Mouse (Mus musculus): ENCODE results near the gene Sez6l. TPM values are rescaled to one million over a fixed set of nuclear protein-coding genes. Genes with fewer than 3 reads are reported as not detected.

Sez6l gene
- 2.4 and 2.7 TPM in 2 replicates for polyA plus RNA-seq (2014; fragmentation: Nextera tagmentation; extraction: Ambion mirVana)

DNA sequence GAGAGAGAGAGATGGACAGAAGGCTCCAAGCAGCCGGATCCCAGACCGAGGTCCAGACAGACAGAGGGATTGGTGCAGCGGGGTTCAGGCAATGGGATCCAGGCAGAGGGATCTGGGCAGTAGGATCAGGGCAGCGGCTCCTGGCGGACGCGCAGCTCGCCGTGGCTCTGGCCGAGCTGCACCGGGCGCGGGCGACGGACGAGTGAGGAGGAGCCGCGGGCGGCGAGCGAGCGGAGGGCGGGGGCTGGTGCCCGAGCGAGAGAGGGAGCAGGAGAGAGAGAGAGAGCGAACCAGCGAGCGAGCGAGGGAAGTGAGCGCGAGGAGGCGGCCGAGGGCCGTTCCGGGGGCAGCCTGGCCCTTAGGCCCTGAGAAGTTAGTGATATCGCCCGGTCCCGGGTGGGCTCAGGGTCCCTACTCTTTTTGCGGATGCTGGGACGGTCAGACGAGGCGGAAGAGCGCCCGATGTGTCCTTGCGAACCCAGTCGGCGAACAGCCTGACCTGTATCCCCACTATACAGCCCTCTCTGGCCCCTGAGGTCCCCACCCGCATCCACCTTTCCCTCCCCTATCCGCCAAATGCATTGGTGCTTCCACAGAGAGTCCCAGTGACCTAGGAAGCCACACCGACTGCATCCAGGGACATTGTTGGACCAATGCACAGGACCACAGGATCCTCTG, at the start of gene Sez6l:
TSS of gene Sez6l (minus strand) at position 193 of the 678 bp plus-strand sequence.
- peaks cover 20% of the 10 kb centered on the region for H3K4me1 ChIP-seq (replicated peaks; ENCODE audit: control insufficient read depth, insufficient read depth, low read length)
- peaks cover 38% of the 10 kb centered on the region for H3K27me3 ChIP-seq (replicated peaks; ENCODE audit: control insufficient read depth, insufficient read depth, low read length)
- H3K4me3 ChIP-seq (ENCODE audit: low read depth, low read length) = peak within 1 kb of the TSS; percentile 34
- no peaks in the 10 kb centered on the region for H3K9me3 ChIP-seq (ENCODE audit: control insufficient read depth, low read length)
- DNase-seq (ENCODE audit: low spot score) (peak; percentile 76), ATAC-seq (replicated peaks; ENCODE audit: low FRiP score, low TSS enrichment, low read depth) (peak; percentile 42; the same call in 1 of the 2 replicates)
- peak within 1 kb of the TSS; percentile 66 for H3K4me2 ChIP-seq (ENCODE audit: low read length)
- peak within 1 kb of the TSS; percentile 39 for H3K9ac ChIP-seq (ENCODE audit: low read length)
- H3K27ac ChIP-seq (ENCODE audit: low read depth) = peak within 1 kb of the TSS; percentile 30; the same call in 1 of the 2 replicates
- no peaks in the 10 kb centered on the region for H3K36me3 ChIP-seq (ENCODE audit: control insufficient read depth, insufficient read depth, low read length)
- WGBS = under 1% methylated on average over 39 of the region's 50 CpGs

DNA sequence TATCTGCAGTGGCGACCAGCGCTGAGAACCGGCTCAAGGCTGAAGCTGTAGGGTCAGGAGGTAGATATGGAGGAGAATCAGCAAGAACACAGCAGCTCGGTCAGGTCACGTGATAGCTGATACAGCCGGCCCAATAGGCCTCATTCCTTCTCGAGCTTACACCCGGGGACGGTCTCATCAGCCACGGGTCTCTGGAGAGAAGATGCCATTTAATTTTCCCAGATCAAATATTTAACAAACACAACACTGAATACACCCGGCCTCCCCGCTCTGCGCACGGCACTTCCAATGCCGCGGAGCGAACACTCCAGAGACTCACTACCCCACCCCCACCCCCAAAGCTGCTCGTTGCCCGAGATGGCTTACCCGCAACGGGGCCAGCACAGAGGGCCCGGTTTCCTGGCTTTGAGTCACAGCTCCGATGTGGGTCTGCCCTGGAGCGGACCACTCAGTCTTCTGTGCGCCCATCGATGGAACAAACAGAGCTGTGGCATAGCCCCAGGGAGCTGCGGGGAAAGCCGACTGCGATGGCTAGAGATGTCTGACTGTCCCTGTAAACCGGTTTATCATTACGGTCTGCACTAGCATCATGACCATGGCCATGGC, 48.7 kb upstream of the Sez6l start:
- Histone ChIP-seq H3K27ac (ENCODE audit: low read depth) (no peak overlapping the region), H3K9me3 (ENCODE audit: control insufficient read depth, low read length) (no peaks in the 10 kb centered on the region), H3K4me2 (ENCODE audit: low read length) (peak overlapping the region; percentile 42), H3K4me1 (replicated peaks; ENCODE audit: control insufficient read depth, insufficient read depth, low read length) (no peaks in the 10 kb centered on the region), H3K27me3 (replicated peaks; ENCODE audit: control insufficient read depth, insufficient read depth, low read length) (no peaks in the 10 kb centered on the region), H3K9ac (ENCODE audit: low read length) (no peak overlapping the region), H3K36me3 (ENCODE audit: control insufficient read depth, insufficient read depth, low read length) (no peaks in the 10 kb centered on the region), H3K4me3 (ENCODE audit: low read depth, low read length) (no peak overlapping the region)
- DNase-seq (ENCODE audit: low spot score) (no peak), ATAC-seq (replicated peaks; ENCODE audit: low FRiP score, low TSS enrichment, low read depth) (no peak)
- 42% methylated on average over 31 of the region's 31 CpGs for WGBS

DNA sequence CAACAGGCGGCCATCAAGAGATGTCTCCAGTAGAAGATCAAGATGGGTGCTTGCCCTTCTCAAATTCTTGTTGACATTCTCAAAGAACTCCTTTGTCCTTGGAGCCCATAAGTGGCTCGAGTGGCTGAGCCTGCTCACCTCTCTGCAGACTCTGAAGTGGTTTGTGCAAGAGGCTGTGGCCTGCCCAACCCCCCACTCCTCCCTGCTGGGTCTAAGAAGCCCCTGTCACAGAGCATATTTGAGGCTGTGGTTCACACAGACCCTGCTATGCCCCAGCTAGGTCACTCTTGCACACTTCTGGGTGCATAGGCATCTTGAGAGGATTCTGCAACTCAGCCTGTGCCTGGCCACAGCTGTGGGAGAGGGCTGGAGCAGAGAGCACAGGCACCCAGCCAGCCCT, 46.0 kb upstream of the Sez6l start:
- Histone ChIP-seq H3K9me3 (ENCODE audit: control insufficient read depth, low read length) (no peaks in the 10 kb centered on the region), H3K27ac (ENCODE audit: low read depth) (no peak overlapping the region), H3K9ac (ENCODE audit: low read length) (no peak overlapping the region), H3K4me1 (replicated peaks; ENCODE audit: control insufficient read depth, insufficient read depth, low read length) (no peaks in the 10 kb centered on the region), H3K4me3 (ENCODE audit: low read depth, low read length) (no peak overlapping the region), H3K27me3 (replicated peaks; ENCODE audit: control insufficient read depth, insufficient read depth, low read length) (no peaks in the 10 kb centered on the region), H3K36me3 (ENCODE audit: control insufficient read depth, insufficient read depth, low read length) (no peaks in the 10 kb centered on the region), H3K4me2 (ENCODE audit: low read length) (no peak overlapping the region)
- ATAC-seq (replicated peaks; ENCODE audit: low FRiP score, low TSS enrichment, low read depth) (no peak), DNase-seq (ENCODE audit: low spot score) (no peak)
- 44% methylated on average over 2 of the region's 2 CpGs for whole genome bisulfite sequencing

DNA sequence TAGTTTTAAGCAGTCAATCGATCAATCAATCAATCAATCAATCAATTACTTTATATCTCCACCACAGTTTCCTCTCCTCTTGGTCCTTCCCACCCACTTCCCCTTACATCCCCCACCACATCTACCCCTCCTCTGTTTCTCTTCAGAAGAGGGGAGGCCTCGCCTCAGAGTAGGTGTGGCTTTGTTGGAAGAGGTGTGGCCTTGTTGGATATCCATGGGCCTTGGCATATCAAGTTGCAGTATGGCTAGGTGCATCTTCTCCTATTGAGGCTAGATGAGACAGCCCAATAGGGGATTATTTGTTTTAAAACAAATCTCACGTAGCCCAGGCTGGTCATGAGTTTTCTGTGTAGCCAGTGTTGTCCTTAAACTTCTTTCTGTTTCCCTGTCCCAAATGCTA, 43.3 kb upstream of the Sez6l start:
- Histone ChIP-seq H3K36me3 (ENCODE audit: control insufficient read depth, insufficient read depth, low read length) (no peaks in the 10 kb centered on the region), H3K4me2 (ENCODE audit: low read length) (no peak overlapping the region), H3K4me1 (replicated peaks; ENCODE audit: control insufficient read depth, insufficient read depth, low read length) (no peaks in the 10 kb centered on the region), H3K9ac (ENCODE audit: low read length) (no peak overlapping the region), H3K27ac (ENCODE audit: low read depth) (no peak overlapping the region), H3K9me3 (ENCODE audit: control insufficient read depth, low read length) (no peaks in the 10 kb centered on the region), H3K4me3 (ENCODE audit: low read depth, low read length) (no peak overlapping the region), H3K27me3 (replicated peaks; ENCODE audit: control insufficient read depth, insufficient read depth, low read length) (no peaks in the 10 kb centered on the region)
- 44% methylated on average over 3 of the region's 3 CpGs for WGBS
- no peak for ATAC-seq (replicated peaks; ENCODE audit: low FRiP score, low TSS enrichment, low read depth)
- DNase-seq (ENCODE audit: low spot score) = no peak

DNA sequence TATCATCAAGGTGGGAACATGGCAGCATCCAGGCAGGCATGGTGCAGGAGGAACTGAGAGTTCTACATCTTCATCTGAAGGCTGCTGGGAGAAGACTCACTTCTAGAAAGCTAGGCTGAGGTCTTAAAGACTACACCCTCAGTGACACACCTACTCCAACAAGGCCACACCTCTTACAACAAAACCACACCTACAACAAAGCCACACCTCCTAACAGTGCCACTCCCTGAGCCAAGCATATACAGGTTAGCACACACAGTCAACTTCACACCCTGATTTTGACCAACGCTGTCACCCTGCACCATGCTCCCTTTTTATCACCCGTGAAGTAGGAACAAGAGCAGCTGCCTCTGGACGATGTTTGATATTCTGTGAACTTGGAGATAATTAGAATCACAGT, 42.4 kb upstream of the Sez6l start:
- Histone ChIP-seq H3K27me3 (replicated peaks; ENCODE audit: control insufficient read depth, insufficient read depth, low read length) (no peaks in the 10 kb centered on the region), H3K9me3 (ENCODE audit: control insufficient read depth, low read length) (no peaks in the 10 kb centered on the region)
- DNase-seq (ENCODE audit: low spot score) = no peak

DNA sequence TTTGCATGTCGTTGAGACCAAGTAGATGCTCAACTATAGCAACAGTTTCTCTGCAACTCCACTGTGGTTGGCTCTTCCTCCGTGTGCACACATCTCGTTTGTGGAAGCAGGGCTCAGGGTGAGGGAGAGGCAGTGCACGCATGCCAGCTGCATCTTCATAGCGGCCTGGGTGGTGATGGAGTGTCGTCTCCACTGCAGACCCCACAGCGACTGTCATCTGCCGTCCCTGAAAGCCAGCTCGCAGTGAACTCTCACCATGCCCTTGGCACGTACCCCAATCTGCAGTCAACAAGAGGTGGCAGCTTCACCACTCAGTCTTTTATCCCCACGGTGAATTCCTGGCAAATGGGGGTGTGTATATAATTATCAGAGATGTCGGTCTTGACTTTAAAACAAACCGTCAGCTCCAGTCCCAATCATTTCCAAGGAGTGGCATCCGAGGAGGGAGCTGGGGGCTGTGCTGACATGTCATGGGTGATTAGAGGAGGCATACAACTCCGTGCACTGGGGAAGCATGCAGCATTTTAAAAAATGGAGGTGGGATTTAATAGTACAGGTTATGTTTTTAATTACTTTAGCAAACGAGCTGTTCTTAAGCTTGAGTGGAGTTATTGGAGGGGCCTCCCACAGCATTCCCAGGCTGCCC, 40.7 kb upstream of the Sez6l start:
- no peak for ATAC-seq (replicated peaks; ENCODE audit: low FRiP score, low TSS enrichment, low read depth)
- 78% methylated on average over 16 of the region's 16 CpGs for WGBS

More for the DNA sequence above, 42.4 kb upstream of the Sez6l start:
- Histone ChIP-seq H3K36me3 (ENCODE audit: control insufficient read depth, insufficient read depth, low read length) (no peaks in the 10 kb centered on the region), H3K4me1 (replicated peaks; ENCODE audit: control insufficient read depth, insufficient read depth, low read length) (no peaks in the 10 kb centered on the region), H3K9ac (ENCODE audit: low read length) (no peak overlapping the region), H3K4me2 (ENCODE audit: low read length) (no peak overlapping the region), H3K27ac (ENCODE audit: low read depth) (no peak overlapping the region), H3K4me3 (ENCODE audit: low read depth, low read length) (no peak overlapping the region)
- 70% methylated on average over 3 of the region's 3 CpGs for WGBS
- no peak for ATAC-seq (replicated peaks; ENCODE audit: low FRiP score, low TSS enrichment, low read depth)

DNA sequence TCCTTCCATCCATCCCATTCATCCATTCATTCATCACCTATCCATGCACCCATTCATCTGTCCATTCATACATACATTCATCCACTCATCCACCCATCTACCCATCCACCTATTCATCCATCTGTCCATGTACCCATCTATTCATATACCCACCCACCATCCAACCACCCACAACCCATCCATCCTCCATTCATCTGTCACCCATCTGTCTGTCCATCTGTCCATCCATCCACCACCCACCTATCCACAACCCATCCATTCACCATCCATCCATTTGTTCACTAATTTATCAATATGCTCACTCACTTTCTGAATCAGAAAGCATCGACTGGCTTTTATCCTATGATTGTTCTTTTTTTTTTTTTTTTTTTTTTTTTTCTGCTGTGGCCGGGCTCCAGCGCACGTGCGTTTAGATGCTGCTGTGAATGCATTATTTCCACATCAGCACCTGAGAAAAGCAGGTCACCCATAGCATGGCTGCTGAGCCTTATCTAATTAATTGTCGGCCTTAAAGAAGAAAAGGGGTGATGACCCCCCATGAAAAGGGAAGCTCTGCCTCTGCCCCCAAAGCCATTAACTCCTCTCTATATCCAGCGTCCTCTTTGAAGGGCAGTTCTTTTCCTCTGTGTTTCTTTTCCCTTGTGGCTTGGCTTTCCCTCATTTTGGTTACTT, 39.1 kb upstream of the Sez6l start:
- Histone ChIP-seq H3K4me3 (ENCODE audit: low read depth, low read length) (no peak overlapping the region), H3K27me3 (replicated peaks; ENCODE audit: control insufficient read depth, insufficient read depth, low read length) (no peaks in the 10 kb centered on the region), H3K36me3 (ENCODE audit: control insufficient read depth, insufficient read depth, low read length) (no peaks in the 10 kb centered on the region), H3K4me2 (ENCODE audit: low read length) (no peak overlapping the region), H3K9ac (ENCODE audit: low read length) (no peak overlapping the region), H3K9me3 (ENCODE audit: control insufficient read depth, low read length) (no peaks in the 10 kb centered on the region), H3K4me1 (replicated peaks; ENCODE audit: control insufficient read depth, insufficient read depth, low read length) (no peaks in the 10 kb centered on the region), H3K27ac (ENCODE audit: low read depth) (no peak overlapping the region)
- DNase-seq (ENCODE audit: low spot score) (no peak), ATAC-seq (replicated peaks; ENCODE audit: low FRiP score, low TSS enrichment, low read depth) (no peak)
- 90% methylated on average over 7 of the region's 7 CpGs for WGBS

More for the DNA sequence above, 40.7 kb upstream of the Sez6l start:
- Histone ChIP-seq H3K27ac (ENCODE audit: low read depth) (no peak overlapping the region), H3K36me3 (ENCODE audit: control insufficient read depth, insufficient read depth, low read length) (no peaks in the 10 kb centered on the region), H3K27me3 (replicated peaks; ENCODE audit: control insufficient read depth, insufficient read depth, low read length) (no peaks in the 10 kb centered on the region), H3K9me3 (ENCODE audit: control insufficient read depth, low read length) (no peaks in the 10 kb centered on the region), H3K4me2 (ENCODE audit: low read length) (no peak overlapping the region), H3K4me3 (ENCODE audit: low read depth, low read length) (no peak overlapping the region), H3K4me1 (replicated peaks; ENCODE audit: control insufficient read depth, insufficient read depth, low read length) (no peaks in the 10 kb centered on the region), H3K9ac (ENCODE audit: low read length) (no peak overlapping the region)
- DNase-seq (ENCODE audit: low spot score) = no peak

GRCm38 (mm10) chr5:112607867-112608516, 31.0 kb upstream of the Sez6l start:
- 16% methylated on average over 9 of the region's 9 CpGs for WGBS
- Histone ChIP-seq H3K9ac (ENCODE audit: low read length) (no peak overlapping the region), H3K4me1 (replicated peaks; ENCODE audit: control insufficient read depth, insufficient read depth, low read length) (peaks cover 18% of the 10 kb centered on the region), H3K4me2 (ENCODE audit: low read length) (no peak overlapping the region), H3K4me3 (ENCODE audit: low read depth, low read length) (no peak overlapping the region), H3K27ac (ENCODE audit: low read depth) (no peak overlapping the region), H3K9me3 (ENCODE audit: control insufficient read depth, low read length) (no peaks in the 10 kb centered on the region), H3K36me3 (ENCODE audit: control insufficient read depth, insufficient read depth, low read length) (no peaks in the 10 kb centered on the region), H3K27me3 (replicated peaks; ENCODE audit: control insufficient read depth, insufficient read depth, low read length) (no peaks in the 10 kb centered on the region)
- DNase-seq (ENCODE audit: low spot score) (no peak), ATAC-seq (replicated peaks; ENCODE audit: low FRiP score, low TSS enrichment, low read depth) (no peak)
